Mouse (Mus musculus): ENCODE measurements around the gene Nthl1.

GRCm38 (mm10) chr17:24647493-24647892, 15.0 kb downstream of the Nthl1 start:
- TF ChIP-seq CEBPB (IDR thresholded peaks at IDR 0.05; ENCODE audit: low read depth) (no peak), CTCF (IDR thresholded peaks at IDR 0.05; ENCODE audit: control insufficient read depth, insufficient read depth, insufficient read length) (no peak), MYOD1 (IDR thresholded peaks at IDR 0.05; ENCODE audit: control insufficient read depth, insufficient read length, low read depth) (no peak), FOSL1 (IDR thresholded peaks at IDR 0.05; ENCODE audit: insufficient read depth, low read length, poor library complexity, severe bottlenecking) (no peak), MYOG (IDR thresholded peaks at IDR 0.05; ENCODE audit: control insufficient read depth, extremely low read depth, insufficient read length) (no peak), USF1 (IDR thresholded peaks at IDR 0.05; ENCODE audit: low read depth) (no peak)

Measured in C2C12 (cell line).